Mouse (Mus musculus) layer of hippocampus, postnatal 14 days (tissue): ENCODE measurements around the gene Gna14. TPM values are rescaled to one million over a fixed set of nuclear protein-coding genes. Genes with fewer than 3 reads are reported as not detected.

Experiments used
- DNase-seq, 2 experiments: peaks; one replicate each; pipeline ENCODE4 v3.0.0; 2021 to 2022; ENCODE audit warnings: low spot score in 2 of 2, mixed read lengths in 1 of 2
- total RNA-seq, 2 experiments: library from RNA; stranded (reverse); gene quantifications; 2 replicates each; pipeline ENCODE4 v1.2.3; 2021

The Gna14 gene
- total RNA-seq, 2 experiments from 2014 or later: 1.1 to 1.7 TPM

GRCm38 (mm10) chr19:16584546-16584945, 149.0 kb downstream of the Gna14 start:
- DNase-seq: no peak

- no peak for DNase-seq
These were observed 149.8 kb downstream of the Gna14 start for GRCm38 (mm10) chr19:16585379-16585778.

- DNase-seq: peak in 1 of 2 experiments; percentile 33
These were observed 157.9 kb downstream of the Gna14 start for GRCm38 (mm10) chr19:16593256-16593974.

- DNase-seq: no peak
These were observed 158.4 kb downstream of the Gna14 start for GRCm38 (mm10) chr19:16593975-16594317.

GRCm38 (mm10) chr19:16597216-16597615, 161.7 kb downstream of the Gna14 start:
- DNase-seq: no peak

GRCm38 (mm10) chr19:16598653-16599297, 163.2 kb downstream of the Gna14 start:
- no peak for DNase-seq

GRCm38 (mm10) chr19:16599298-16599970, 163.9 kb downstream of the Gna14 start:
- DNase-seq: peak; percentile 68 to 89

- DNase-seq: no peak
These were observed 166.5 kb downstream of the Gna14 start for GRCm38 (mm10) chr19:16602026-16602425.

GRCm38 (mm10) chr19:16607634-16608033, 172.1 kb downstream of the Gna14 start:
- DNase-seq: no peak

- no peak for DNase-seq
These were observed 187.6 kb downstream of the Gna14 start for GRCm38 (mm10) chr19:16623154-16623553.

GRCm38 (mm10) chr19:16624994-16625393, 189.4 kb downstream of the Gna14 start:
- DNase-seq: no peak

- no peak for DNase-seq
These were observed 190.2 kb downstream of the Gna14 start for GRCm38 (mm10) chr19:16625610-16626395.
